Mouse (Mus musculus) hindbrain, embryonic 14.5 days (tissue): ENCODE data around the gene Mroh7. TPM values are rescaled to one million over a fixed set of nuclear protein-coding genes. Genes with fewer than 3 reads are reported as not detected.

Source experiments
- polyA plus RNA-seq: library from polyadenylated mRNA; unstranded; fragments of >200 nt; fragmentation: Nextera tagmentation; extraction: Ambion mirVana; gene quantifications from 2 replicates; pipeline ENCODE4 v1.2.1, GENCODE M21; 2014

Gene Mroh7
- polyA plus RNA-seq, 1 experiment from 2014 or later: 0.83 TPM

Other genes with a start within 250 kb of the Mroh7 start
- gene Bsnd, start 238.6 kb downstream of the Mroh7 start, polyA plus RNA-seq: not detected in 2 replicates
- gene Dhcr24, start 169.9 kb downstream of the Mroh7 start, polyA plus RNA-seq: 25.7 and 27.1 TPM in 2 replicates
- not detected in 2 replicates for gene Lexm, start 113.7 kb downstream of the Mroh7 start, polyA plus RNA-seq
- gene Ttc22, start 108.5 kb downstream of the Mroh7 start, polyA plus RNA-seq: 1.6 and 1.9 TPM in 2 replicates
- 10.1 and 11.0 TPM in 2 replicates for gene Pars2, start 79.9 kb downstream of the Mroh7 start, polyA plus RNA-seq
- 109 and 131 TPM in 2 replicates for gene Ttc4, start 52.0 kb downstream of the Mroh7 start, polyA plus RNA-seq
- not detected in 2 replicates for gene Fam151a, start 3.0 kb upstream of the Mroh7 start, polyA plus RNA-seq
- 2.0 and 2.1 TPM in 2 replicates for gene Acot11, start 74.1 kb upstream of the Mroh7 start, polyA plus RNA-seq
- gene Ssbp3, start 179.8 kb upstream of the Mroh7 start, polyA plus RNA-seq: 93.0 and 100 TPM in 2 replicates